Mouse (Mus musculus): ENCODE results near the gene Ttc8. TPM values are rescaled to one million over a fixed set of nuclear protein-coding genes. Genes with fewer than 3 reads are reported as not detected.

Gene Ttc8
- total and polyA plus RNA-seq, 3 experiments, result 4.5 to 6.8 (median 4.9) TPM

- Histone ChIP-seq H3K79me2 (replicated peaks; ENCODE audit: control insufficient read depth, extremely low read depth, insufficient read depth, poor library complexity, severe bottlenecking) (no peaks in the 10 kb centered on the region), H3K27me3 (replicated peaks) (peaks cover 2% of the 10 kb centered on the region), H3K9me3 (replicated peaks; ENCODE audit: low read length) (peaks cover 2% of the 10 kb centered on the region), H3K4me3 (replicated peaks in 1 of 3; ENCODE audit: low read depth in 2 of 3, low read length in 2 of 3, poor library complexity in 1 of 3) (no peak overlapping the region), H3K4me1 (ENCODE audit: control insufficient read depth in 1 of 2, insufficient read depth in 2 of 2) (no peaks in the 10 kb centered on the region), H3K36me3 (replicated peaks in 1 of 2; ENCODE audit: control insufficient read depth in 1 of 2, insufficient read depth in 1 of 2, low read length in 1 of 2) (no peaks in the 10 kb centered on the region), H3K4me2 (ENCODE audit: insufficient read depth, low read depth, poor library complexity, severe bottlenecking) (no peak overlapping the region), H3K9ac (ENCODE audit: insufficient read depth, low read depth) (no peak overlapping the region), H3K27ac (ENCODE audit: insufficient read depth, low read depth) (no peak overlapping the region)
- TF ChIP-seq MAX (IDR thresholded peaks at IDR 0.05; ENCODE audit: low read length), result no peak
- no peak for TF ChIP-seq HCFC1 (IDR thresholded peaks at IDR 0.05; ENCODE audit: low read depth, low read length)
- TF ChIP-seq IRF4 (IDR thresholded peaks at IDR 0.05; ENCODE audit: low read depth, low read length), result no peak
- no peak for TF ChIP-seq USF1 (IDR thresholded peaks at IDR 0.05; ENCODE audit: low read depth, low read length)
- dilution Hi-C loops (cut with MboI; ENCODE audit: extremely low pct_ligation_motif_present, extremely low pct_unique_long_range_greater_than_20kb, low sequenced_read_pairs), result no loop called here
- in situ Hi-C loops (cut with MboI; ENCODE audit: low pct_ligation_motif_present, low pct_unique_long_range_greater_than_20kb, low sequenced_read_pairs), result no loop called here
- no peak for DNase-seq (ENCODE audit: extremely low read depth)
These were observed 88.4 kb downstream of the Ttc8 start for GRCm38 (mm10) chr12:99008786-99009185.

GRCm38 (mm10) chr12:99009430-99009829, 89.1 kb downstream of the Ttc8 start:
- DNase-seq (ENCODE audit: extremely low read depth), result no peak
- Histone ChIP-seq H3K9me3 (replicated peaks; ENCODE audit: low read length) (peaks cover 5% of the 10 kb centered on the region), H3K27ac (ENCODE audit: insufficient read depth, low read depth) (no peak overlapping the region), H3K4me3 (replicated peaks in 1 of 3; ENCODE audit: low read depth in 2 of 3, low read length in 2 of 3, poor library complexity in 1 of 3) (no peak overlapping the region), H3K4me1 (ENCODE audit: control insufficient read depth in 1 of 2, insufficient read depth in 2 of 2) (no peaks in the 10 kb centered on the region), H3K27me3 (replicated peaks) (peaks cover 2% of the 10 kb centered on the region), H3K36me3 (replicated peaks in 1 of 2; ENCODE audit: control insufficient read depth in 1 of 2, insufficient read depth in 1 of 2, low read length in 1 of 2) (no peaks in the 10 kb centered on the region), H3K79me2 (replicated peaks; ENCODE audit: control insufficient read depth, extremely low read depth, insufficient read depth, poor library complexity, severe bottlenecking) (no peaks in the 10 kb centered on the region), H3K4me2 (ENCODE audit: insufficient read depth, low read depth, poor library complexity, severe bottlenecking) (no peak overlapping the region), H3K9ac (ENCODE audit: insufficient read depth, low read depth) (no peak overlapping the region)
- dilution Hi-C loops (cut with MboI; ENCODE audit: extremely low pct_ligation_motif_present, extremely low pct_unique_long_range_greater_than_20kb, low sequenced_read_pairs) (no loop called here), in situ Hi-C loops (cut with MboI; ENCODE audit: low pct_ligation_motif_present, low pct_unique_long_range_greater_than_20kb, low sequenced_read_pairs) (no loop called here)
- TF ChIP-seq ZNF384 (IDR thresholded peaks at IDR 0.05; ENCODE audit: low read depth, low read length), result no peak
- TF ChIP-seq JUN (IDR thresholded peaks at IDR 0.05; ENCODE audit: insufficient read depth, low read depth, low read length), result no peak
- no peak for TF ChIP-seq JUND (conservative IDR thresholded peaks at IDR 0.05; ENCODE audit: low read depth, low read length)
- no peak for TF ChIP-seq POLR2AphosphoS2 (IDR thresholded peaks at IDR 0.05; ENCODE audit: low read depth, low read length)

- in situ Hi-C loops (cut with MboI; ENCODE audit: low pct_ligation_motif_present, low pct_unique_long_range_greater_than_20kb, low sequenced_read_pairs) (no loop called here), dilution Hi-C loops (cut with MboI; ENCODE audit: extremely low pct_ligation_motif_present, extremely low pct_unique_long_range_greater_than_20kb, low sequenced_read_pairs) (no loop called here)
- Histone ChIP-seq H3K9ac (ENCODE audit: insufficient read depth, low read depth) (no peak overlapping the region), H3K79me2 (replicated peaks; ENCODE audit: control insufficient read depth, extremely low read depth, insufficient read depth, poor library complexity, severe bottlenecking) (no peaks in the 10 kb centered on the region), H3K4me3 (replicated peaks in 1 of 3; ENCODE audit: low read depth in 2 of 3, low read length in 2 of 3, poor library complexity in 1 of 3) (no peak overlapping the region), H3K27ac (ENCODE audit: insufficient read depth, low read depth) (no peak overlapping the region), H3K4me1 (ENCODE audit: control insufficient read depth in 1 of 2, insufficient read depth in 2 of 2) (no peaks in the 10 kb centered on the region), H3K4me2 (ENCODE audit: insufficient read depth, low read depth, poor library complexity, severe bottlenecking) (no peak overlapping the region), H3K9me3 (replicated peaks; ENCODE audit: low read length) (peaks cover 5% of the 10 kb centered on the region), H3K27me3 (replicated peaks) (peaks cover 2% of the 10 kb centered on the region), H3K36me3 (replicated peaks in 1 of 2; ENCODE audit: control insufficient read depth in 1 of 2, insufficient read depth in 1 of 2, low read length in 1 of 2) (no peaks in the 10 kb centered on the region)
- TF ChIP-seq POLR2A (IDR thresholded peaks at IDR 0.05; ENCODE audit: low read depth, low read length) (no peak), ZNF384 (IDR thresholded peaks at IDR 0.05; ENCODE audit: low read depth, low read length) (no peak), E2F4 (IDR thresholded peaks at IDR 0.05; ENCODE audit: insufficient replicate concordance, low read depth, low read length) (no peak), MEF2A (IDR thresholded peaks at IDR 0.05; ENCODE audit: borderline replicate concordance, low read depth, low read length) (no peak), USF2 (conservative IDR thresholded peaks at IDR 0.05; ENCODE audit: low read depth, low read length) (no peak), KAT2A (IDR thresholded peaks at IDR 0.05; ENCODE audit: insufficient replicate concordance, low read length) (no peak), GABPA (IDR thresholded peaks at IDR 0.05; ENCODE audit: insufficient replicate concordance, low read depth, low read length) (no peak), MAZ (IDR thresholded peaks at IDR 0.05; ENCODE audit: low read depth, low read length) (no peak)
- DNase-seq (ENCODE audit: extremely low read depth), result no peak
These were observed 89.7 kb downstream of the Ttc8 start for GRCm38 (mm10) chr12:99010044-99010443.

Data from CH12.LX (cell line).